Mouse (Mus musculus) adrenal gland, postnatal 4 days (tissue): Measurements from ENCODE around the gene Rnase1. TPM values are rescaled to one million over a fixed set of nuclear protein-coding genes. Genes with fewer than 3 reads are reported as not detected.

Source experiments
- DNase-seq, 2 experiments: peaks; one replicate each; pipeline ENCODE4 v3.0.0; 2021 to 2022; ENCODE audit warnings: low spot score in 2 of 2, mixed read lengths in 2 of 2
- total RNA-seq, 2 experiments: library from RNA; stranded (reverse); gene quantifications; 2 replicates each; pipeline ENCODE4 v1.2.3; 2021

The Rnase1 gene
- total RNA-seq, 2 experiments from 2014 or later = 401 TPM; not detected in 1

DNA sequence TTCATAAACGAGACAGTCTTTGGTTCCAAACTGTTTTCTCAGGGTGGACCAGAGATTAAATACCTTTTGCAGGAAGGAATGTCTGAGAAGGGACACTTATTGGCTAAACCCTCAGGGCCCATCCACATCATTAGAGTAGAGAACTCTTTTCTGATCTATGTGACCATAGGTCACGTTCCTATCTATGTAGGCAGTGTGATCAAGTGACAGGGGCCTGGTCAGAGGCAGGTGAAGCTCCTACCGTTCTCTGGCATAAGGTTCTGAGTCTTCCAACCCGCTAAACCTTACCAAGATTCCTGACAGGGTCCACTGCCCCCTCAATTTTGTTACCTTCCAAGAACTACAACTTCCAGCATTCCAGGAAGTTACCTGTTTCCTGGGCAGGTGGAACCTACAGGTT, 4.5 kb downstream of the Rnase1 start:
- DNase-seq = no peak

DNA sequence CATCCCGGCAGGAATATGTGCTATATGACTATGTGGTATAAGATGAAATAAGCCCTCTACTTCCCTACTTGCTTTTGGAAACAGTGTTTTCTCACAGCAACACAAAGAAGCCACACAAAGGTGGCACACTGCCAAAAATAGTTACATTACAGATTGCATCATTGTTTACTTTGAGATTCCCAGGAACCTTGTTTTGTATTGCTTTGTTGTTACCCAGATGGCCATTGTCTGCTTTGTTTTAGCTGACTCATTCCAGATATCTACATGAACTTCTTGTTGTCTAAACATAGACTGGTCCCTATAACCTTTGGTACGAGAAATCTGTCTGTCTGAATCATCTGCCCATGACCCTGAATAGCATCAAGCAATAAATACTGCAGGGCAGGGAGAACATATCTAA, 6.2 kb downstream of the Rnase1 start:
- no peak for DNase-seq

DNA sequence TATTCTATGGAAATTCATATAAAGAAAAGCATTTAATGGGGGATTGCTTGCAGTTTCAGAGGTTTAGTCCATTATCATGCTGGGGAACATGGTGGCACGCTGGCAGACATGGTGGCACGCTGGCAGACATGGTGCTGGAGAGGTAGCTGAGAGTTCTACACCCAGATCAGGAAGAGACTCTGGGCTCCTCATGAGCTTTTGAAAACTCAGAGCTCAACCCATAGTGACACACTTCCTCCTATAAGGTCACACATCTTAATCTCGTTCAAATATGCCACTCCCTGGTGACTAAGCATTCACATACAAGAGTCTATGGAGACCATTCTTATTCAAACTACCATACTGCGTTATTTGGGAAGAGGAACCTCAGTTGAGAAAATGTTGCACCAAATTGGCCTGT, 14.2 kb downstream of the Rnase1 start:
- no peak for DNase-seq

DNA sequence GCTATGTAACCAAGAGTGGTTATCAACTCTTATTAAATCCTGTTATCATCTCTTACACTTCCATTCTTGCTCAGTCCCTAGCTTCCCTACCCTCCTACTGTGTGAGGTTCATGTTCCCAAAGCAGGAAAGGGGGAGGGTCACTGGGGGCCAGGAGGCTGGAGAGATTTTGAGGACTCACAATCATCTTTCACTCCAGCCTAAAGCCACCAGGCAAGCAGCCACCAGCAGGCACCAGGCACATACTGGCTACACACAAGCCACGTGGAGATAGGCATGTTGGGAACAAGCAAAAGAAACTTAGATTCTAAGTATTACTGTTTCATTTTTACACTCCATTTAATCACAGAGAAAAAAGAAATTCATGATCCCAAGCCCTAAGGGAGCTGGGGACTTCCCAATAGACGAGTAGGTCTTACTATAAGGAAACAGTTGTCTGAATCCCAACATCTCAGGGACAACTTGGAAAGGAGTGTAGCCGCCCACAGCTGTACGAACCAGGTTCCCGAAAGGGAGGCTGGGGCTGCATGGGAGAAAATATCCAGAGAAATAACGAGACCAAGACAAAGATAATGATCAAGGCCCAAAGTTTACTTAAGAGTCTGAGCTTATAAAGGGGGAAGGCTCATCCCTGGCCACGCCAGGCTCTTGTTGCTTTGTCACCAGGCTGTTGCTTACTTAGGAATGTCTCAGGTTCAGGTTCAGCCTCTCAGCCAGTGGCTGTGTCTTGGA, 15.3 kb downstream of the Rnase1 start:
- DNase-seq = no peak

DNA sequence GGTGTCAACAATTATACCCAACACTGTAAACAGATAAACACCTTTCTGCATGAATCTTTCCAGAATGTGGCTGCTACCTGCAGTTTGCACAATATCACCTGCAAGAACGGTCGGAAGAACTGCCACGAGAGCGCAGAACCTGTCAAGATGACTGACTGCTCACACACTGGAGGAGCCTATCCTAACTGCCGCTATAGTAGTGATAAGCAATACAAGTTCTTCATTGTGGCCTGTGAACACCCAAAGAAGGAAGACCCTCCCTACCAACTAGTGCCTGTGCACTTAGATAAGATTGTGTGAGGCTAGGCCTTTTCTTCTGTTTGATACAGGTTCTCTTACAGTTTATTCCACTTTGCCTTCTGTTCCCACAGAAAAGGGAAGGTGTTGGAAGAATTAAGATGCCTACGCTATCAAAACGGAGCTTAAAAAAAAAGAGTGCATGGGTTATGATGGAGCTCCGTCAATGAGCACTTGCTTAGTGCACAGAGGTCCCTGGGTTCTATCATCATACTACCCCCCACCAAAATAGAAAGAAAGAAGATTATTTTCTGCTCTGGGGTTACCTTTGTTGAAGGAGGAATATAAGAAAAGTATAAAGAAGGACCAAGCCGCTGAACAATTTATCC, 16.2 kb downstream of the Rnase1 start:
- DNase-seq = no peak

DNA sequence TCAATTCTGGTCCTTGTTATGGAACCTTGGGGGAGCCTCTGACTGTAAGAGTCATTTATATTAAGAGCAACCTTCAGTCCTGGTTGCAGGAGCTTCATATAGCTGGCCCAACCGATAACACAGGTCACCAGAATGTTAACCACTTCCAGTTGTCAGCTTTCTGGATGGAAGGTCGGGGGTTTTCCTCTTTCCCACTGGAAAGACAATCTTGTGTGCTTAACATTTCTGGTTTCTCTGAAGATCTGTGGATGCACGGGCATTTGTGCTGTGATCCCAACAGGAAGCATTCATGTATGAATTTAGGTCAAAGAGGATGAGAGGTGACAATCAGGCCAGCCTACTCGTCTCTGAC, 17.0 kb downstream of the Rnase1 start:
- DNase-seq = no peak

DNA sequence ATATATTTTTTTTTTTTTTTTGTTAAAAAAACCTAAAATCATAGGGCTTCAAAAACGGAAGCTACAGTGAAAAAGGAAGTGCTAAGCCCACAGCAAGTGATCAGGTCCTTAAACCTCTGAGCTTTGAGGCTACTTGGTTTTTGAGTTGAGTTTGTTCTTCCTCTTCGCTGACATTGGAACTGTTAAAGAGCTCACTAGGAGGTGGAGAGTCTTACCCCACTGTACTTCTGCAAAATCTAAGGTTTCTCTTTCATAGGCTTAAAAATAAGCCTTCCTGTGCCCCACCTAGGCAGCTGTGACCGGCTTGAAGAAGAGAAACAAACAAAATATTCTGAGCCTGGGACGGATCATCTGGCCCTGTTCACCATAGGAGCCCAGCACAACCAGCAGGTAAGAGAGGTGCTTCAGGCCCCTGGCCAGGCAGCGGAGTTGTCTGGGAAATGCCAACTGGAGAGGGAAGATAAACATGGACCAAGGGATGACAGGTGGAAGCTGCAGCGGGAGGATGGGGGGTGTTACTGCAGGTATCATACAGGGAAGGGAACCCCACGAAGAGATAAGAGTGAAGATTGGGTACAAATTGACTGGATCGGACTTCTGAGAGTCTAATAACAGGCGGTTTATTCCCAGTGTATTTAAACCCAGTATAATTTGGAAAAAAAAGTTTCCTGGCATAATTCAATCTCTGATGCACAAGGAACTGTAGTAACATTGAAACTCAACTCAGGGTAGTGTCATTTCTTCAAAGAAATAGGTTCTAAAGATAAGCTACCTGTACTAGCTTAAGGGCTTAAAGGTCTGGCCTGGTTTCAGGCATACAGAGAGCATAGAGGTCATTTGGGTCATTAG, 17.6 kb downstream of the Rnase1 start:
- no peak for DNase-seq

- DNase-seq = no peak
These were observed 18.8 kb downstream of the Rnase1 start for GRCm38 (mm10) chr14:51127648-51128258.

- no peak for DNase-seq
These were observed 20.9 kb downstream of the Rnase1 start for GRCm38 (mm10) chr14:51125684-51126083.

DNA sequence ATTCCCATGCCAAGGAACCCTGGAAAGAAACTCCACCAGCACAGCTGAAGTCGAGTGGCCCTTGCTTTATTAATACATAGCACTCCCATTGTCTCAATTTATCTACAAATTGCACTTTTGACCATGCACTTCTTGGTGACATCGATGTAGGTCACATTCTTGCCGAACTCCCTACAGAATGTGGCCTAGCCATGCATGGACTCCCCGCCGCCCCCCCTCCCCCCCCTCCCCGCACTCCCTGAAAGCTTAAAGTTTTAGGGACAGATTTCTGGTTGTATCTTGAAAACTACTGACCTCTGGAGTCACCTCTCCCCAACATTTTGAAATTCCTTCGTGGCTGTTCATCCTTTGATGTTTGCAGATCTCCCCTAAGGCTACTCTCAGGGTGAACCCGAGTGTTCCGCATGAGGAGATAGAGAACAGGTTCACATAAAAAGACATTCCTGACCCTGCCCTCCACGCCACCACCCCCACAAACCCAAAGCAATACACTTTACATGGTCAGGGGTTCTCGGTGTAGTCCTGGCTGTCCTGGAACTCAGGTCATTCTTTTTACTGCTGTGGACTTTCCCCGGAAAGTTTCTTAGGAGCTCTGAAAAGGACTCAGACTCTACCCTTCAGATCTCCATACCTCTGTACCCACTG, 32.5 kb downstream of the Rnase1 start, which contains the start of gene Eddm3b:
Gene Eddm3b, plus strand, starts transcription at position 511 of the 645 bp plus-strand sequence.
- DNase-seq = no peak

- DNase-seq = no peak
These were observed 33.1 kb downstream of the Rnase1 start for GRCm38 (mm10) chr14:51113476-51113875.

DNA sequence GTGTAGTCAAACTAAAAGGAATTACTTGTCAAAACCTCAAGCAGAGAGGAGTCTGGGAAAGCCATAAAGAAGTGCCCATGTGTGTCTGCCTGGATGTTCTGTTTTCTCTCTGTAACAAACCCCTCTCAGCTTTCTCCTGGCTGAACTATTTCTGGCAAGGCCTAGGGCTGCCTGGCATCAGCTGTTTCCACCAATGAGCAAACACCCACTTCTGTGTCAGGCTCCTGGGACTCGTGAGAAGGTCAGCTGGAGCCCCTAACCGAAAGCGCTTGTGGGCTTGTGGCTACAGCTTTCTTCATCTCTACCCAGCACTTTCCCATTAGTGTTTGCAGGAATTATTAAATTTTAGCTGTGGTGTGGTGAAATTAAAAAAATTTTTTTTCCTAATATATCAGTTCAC, 34.6 kb downstream of the Rnase1 start:
- DNase-seq = no peak

- DNase-seq = no peak
These were observed 40.1 kb downstream of the Rnase1 start for GRCm38 (mm10) chr14:51106449-51106967.

GRCm38 (mm10) chr14:51104366-51104765, 42.2 kb downstream of the Rnase1 start:
- DNase-seq = no peak

DNA sequence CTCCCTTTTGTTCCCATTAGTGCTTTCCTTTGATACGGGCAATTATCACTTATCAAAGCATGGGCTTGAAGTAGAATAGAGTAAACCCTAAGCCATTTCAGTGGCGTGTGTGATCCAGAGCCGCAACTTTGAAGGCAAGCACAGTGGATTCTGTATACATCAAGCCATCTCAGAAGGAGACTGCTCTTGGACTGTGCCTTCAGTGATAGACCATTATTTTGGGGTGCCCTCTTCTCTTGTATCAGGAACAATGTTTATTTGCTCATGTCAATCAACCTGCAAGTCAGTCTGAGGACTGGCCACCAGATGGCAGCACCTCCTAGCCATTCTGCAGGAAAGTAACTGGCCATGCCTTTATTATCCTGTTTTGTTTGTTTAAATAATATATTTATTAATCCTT, 43.4 kb downstream of the Rnase1 start:
- DNase-seq = peak in 1 of 2 experiments; percentile 21

DNA sequence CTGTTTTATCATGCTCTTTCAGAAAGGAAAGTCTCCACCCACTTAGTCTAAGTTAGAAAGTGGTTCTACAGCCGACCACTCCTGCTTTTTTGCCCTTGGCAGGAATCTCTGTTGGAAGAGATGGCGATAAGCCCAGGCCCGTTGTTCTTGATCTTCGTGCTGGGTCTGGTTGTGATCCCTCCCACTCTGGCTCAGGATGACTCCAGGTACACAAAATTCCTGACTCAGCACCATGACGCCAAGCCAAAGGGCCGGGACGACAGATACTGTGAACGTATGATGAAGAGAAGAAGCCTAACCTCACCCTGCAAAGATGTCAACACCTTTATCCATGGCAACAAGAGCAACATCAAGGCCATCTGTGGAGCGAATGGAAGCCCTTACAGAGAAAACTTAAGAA, 45.3 kb downstream of the Rnase1 start:
- no peak for DNase-seq

GRCm38 (mm10) chr14:51098921-51099320, 47.7 kb downstream of the Rnase1 start:
- DNase-seq = no peak

GRCm38 (mm10) chr14:51098300-51098699, 48.3 kb downstream of the Rnase1 start:
- peak; percentile 43 to 52 for DNase-seq

DNA sequence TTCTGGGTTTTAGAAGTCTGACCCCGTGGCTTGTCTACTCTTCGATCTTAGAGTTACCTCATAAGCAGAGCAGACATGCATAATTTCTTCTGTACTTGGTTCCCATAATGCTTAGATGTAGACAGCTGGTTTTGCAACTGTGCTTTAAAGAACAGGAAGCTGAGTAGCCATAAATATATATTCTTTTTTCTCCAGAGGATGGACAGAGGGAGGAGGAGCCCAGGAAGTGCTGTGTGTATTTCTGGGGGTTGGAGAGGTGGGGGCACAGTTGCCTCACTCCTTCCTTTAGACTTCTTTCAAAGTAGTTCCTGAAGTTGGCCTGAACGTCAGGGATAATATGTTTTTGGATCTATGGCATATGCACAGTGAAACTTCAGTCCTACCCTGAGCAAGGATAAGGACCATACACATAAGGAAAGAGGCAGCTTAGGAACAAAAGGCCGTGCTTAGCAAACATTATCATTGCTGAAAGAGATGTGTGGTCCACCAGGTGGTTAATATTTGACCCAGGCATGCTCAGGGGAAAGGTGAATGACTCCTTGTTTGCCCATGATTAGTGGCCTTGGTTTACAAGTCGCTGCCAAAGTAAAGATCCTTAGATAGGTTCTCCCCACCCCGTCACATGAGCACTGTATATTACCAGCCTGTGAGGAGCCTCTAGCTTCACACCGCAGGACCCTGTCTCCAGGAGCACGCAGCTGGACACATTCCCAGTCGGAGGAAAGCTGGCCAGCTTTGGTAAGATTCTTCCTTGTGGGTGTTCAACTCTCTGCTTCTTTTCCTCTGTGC, 50.7 kb downstream of the Rnase1 start:
- no peak for DNase-seq
